Mouse (Mus musculus): ENCODE results near the gene Itga2b.

- TF ChIP-seq CTCF (IDR thresholded peaks at IDR 0.05; ENCODE audit: low read depth, low read length) (no peak), POLR2A (IDR thresholded peaks at IDR 0.05; ENCODE audit: insufficient read depth, low read length) (no peak), EP300 (IDR thresholded peaks at IDR 0.05; ENCODE audit: insufficient read depth, low read depth, low read length) (no peak)
Measured at GRCm38 (mm10) chr11:102403657-102404056, 66.3 kb downstream of the Itga2b start.
